Mouse (Mus musculus): ENCODE results near the gene Alox12.
A peak's percentile ranks its signal among the peaks of the same experiment; 100 is the strongest.

Gene Alox12

DNA sequence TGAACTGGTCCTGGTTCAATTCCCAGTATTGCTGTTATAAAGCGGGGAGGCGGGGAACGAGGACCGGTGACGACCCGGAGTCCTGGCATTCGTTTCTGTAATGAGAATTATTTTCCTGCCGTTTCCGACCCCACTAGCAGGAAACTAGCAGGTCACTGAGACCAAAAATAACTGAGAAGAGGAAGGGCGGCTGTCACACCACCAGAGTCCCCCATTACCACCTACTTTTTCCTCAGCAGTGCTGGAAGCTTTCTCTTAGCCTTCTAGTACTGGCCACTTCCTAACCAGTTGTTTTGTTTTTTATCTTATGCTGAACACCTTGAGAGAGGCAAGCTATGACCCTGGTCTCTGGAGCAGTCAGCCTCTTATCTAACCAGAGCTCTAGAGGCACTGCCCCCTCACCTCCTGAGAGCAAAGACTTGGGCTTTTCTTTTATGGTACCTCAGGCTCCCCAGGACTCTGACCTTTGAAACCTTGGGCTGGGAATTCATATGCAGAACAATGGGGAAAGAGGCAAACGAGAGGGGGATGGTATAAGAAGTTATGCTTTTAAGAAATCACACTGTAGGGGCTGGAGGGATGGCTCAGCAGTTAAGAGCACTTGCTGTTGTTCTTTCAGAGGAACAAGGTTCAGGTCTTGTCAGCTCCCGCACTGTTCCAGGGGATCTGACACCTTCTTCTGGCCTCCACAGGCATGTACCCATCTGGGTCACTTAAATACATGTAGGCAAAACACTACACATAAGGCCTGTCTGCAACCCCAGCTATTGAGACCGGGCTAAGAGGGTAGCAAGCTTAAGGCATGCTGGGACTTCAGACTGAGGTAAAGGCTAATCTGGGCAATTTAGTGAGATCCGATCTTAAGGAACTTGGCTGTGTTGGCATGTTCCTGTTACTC is 33.3 kb downstream of the Alox12 start:
- no peak for DNase-seq (ENCODE audit: extremely low read depth, insufficient read length, low spot score)

- DNase-seq (ENCODE audit: extremely low read depth, insufficient read length, low spot score), result no peak
Measured at GRCm38 (mm10) chr11:70220731-70221602, 34.2 kb downstream of the Alox12 start, which contains the start of gene Slc16a13. Gene Slc16a13 (minus strand): TSS chr11:70221064.

DNA sequence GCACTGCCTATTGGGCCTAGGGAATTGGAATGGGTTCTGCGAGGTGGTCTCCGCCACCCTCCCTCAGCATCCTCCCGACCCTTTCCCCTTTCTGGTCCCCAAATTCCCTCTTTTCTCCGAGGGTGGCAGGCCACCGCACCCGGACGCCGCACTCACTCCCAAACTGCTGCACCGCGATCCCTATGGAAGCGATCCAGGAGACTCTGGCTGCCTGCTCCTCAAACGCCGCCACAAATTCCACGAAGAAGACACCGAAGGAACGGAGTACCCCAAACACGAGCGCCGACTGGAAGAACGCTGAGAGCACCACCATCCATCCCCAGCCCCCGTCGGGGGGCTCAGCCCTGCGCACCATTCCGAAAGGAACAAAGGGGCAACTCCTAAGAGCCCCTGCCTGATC is 34.8 kb downstream of the Alox12 start:
- no peak for DNase-seq (ENCODE audit: extremely low read depth, insufficient read length, low spot score)

DNA sequence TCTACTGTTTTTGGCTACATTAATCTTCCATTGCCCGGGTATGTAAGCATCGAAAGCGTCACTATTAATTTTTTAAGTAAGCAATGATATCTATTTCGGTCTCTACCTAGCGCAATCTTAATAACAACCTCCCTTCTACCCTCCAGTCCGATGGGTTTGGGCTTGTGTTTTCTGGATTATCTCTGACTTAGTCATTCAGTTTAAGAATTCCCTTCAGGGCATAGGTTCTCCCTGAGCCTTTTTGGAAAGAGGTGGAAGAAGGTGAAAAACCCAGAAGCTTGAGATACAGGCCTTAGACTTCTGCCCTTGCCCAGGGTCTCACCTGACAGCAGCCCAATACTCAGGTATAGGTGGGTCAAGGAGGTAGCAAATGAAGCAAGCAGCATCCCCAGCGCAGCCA is 35.3 kb downstream of the Alox12 start:
- no peak for DNase-seq (ENCODE audit: extremely low read depth, insufficient read length, low spot score)

DNA sequence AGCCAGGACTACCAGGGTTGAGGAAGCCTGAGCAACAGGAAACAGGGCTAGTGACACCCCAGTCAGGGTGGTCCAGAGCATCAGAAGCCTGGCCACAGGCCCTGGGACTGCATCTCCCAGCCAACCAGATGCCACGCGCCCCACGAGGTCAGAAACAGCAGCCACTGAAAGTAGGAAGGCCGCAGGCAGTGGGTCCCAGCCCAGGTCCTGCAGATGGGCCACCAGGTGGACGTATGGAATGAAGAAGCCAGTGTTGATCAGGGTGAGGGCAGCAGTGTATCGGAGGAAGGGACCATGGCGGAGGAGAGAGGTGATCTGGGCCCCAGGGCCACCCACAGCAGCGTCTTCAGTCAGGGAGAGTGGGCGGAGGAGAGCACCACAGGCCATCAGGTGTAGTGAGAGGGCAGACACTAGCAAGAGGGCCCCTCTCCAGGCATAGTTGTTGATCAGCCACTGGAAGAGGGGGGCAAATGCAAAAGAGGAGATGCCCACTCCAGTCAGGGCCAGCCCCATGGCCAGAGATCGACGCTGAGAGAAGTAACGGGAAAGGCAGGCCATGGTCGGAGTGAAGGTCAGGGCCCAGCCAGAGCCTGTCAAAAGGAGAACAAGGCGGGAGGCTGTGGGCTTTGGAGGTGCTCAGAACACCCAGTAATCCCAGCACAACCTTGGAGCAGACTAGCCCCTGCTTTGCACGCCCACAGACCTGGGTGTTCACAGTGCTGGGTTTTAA is 36.2 kb downstream of the Alox12 start:
- DNase-seq (ENCODE audit: extremely low read depth, insufficient read length, low spot score), result no peak

DNA sequence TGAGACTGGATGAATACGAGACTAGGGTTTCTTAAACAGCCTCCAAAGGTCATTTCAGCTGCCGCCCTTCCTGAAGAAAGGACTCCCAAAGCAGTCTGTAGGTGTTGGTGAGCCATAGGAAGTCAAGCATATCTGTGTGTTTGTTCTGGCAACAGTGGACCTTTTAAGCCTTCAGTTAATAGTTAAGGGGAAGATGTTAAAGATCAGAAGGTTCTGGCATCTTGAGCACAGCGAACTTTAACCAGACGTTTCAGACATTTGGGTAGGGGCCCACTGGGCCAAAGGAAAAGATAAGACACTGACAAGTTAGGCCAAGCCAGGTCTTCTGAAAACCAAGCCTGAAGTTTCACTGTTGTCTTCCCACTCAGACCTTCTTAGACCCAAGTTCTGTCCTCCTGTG is 37.1 kb downstream of the Alox12 start:
- DNase-seq (ENCODE audit: extremely low read depth, insufficient read length, low spot score), result no peak

DNA sequence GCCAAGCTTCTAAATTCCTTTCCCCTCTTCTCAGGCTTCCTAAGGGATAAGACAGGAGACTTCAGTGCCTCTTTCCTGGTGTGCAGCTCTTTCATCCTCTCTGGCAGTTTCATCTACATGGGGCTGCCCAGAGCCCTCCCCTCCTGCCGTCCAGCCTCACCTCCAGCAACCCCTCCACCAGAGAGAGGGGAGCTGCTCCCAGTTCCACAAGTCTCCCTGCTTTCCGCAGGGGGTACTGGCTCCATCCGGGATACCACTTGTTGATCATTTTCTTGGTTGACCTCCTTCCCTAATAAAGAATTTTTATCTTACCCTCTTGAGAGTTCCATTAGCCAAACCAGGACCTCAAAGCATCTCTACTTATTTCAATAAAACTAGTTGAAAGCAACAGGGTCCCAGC is 39.0 kb downstream of the Alox12 start:
- no peak for DNase-seq (ENCODE audit: extremely low read depth, insufficient read length, low spot score)

- DNase-seq (ENCODE audit: extremely low read depth, insufficient read length, low spot score), result no peak
Measured at GRCm38 (mm10) chr11:70215301-70215700, 39.9 kb downstream of the Alox12 start.

DNA sequence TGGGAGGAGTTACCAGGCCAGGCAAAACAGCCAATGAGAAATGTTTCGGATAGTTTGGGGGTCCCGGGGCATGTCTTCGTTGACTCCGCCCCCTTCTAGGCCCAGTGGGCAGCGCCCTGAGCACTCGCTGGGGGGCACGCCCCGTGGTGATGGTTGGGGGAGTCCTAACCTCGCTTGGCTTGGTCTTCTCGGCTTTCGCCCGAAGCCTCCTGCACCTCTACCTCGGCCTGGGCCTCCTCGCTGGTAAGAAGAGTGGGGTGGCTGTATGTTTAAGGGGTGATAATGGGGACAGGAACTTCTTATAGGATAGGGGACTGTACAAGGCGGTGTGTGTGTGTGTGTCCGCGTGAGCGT is 40.3 kb downstream of the Alox12 start:
- no peak for DNase-seq (ENCODE audit: extremely low read depth, insufficient read length, low spot score)

DNA sequence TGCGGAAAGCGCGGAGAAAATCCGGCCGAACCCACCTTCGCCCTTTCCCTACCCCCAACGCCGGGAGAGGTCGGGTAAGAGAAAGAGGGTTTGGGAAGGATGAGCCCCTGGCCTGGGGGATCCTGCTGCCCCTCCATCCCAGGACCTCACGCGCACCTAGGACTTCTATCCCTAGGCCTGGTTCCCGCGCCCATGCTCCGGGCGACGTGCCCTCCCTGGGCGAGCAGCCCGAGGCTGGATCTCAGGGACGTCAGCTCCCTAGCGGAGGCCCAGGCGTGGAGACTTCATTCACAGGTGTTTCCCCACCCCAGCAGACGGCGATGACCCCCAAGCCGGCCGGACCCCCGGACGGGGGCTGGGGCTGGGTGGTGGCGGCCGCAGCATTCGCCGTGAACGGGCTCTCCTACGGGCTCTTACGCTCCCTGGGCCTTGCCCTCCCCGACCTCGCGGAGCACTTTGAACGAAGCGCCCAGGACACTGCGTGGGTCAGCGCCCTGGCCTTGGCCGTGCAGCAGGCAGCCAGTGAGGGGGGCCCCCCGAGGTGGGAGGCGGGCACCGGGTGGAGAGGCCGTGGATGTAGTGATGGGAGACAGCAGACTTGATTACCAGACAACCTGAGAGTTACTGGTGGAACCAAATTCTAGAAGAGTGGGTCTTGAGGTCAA is 40.8 kb downstream of the Alox12 start:
- DNase-seq (ENCODE audit: extremely low read depth, insufficient read length, low spot score), result no peak

DNA sequence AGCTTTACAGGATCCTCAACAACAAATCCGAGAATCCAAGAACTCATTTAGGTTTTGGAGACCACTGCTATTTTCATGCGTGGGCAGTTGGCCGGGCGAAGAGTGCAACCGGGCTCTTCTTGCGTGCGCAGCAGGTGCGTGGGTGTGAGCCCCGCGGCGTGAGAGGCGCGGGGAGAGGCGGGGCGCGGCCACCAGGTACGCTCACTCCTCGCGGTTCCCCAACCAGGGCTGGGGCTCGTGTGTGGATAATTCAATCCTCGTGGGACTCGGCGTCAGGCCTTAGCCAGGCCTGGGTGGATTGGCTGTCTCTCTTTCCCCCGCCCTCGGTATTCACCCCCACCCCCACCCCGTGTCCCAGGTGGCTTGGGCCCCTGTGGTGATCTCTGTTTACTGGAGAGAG is 41.4 kb downstream of the Alox12 start:
- no peak for DNase-seq (ENCODE audit: extremely low read depth, insufficient read length, low spot score)

GRCm38 (mm10) chr11:70212896-70213295 is 42.3 kb downstream of the Alox12 start:
- peak; percentile 65 for DNase-seq (ENCODE audit: extremely low read depth, insufficient read length, low spot score)

GRCm38 (mm10) chr11:70212423-70212822 is 42.7 kb downstream of the Alox12 start, which contains the start of gene Slc16a11:
Gene Slc16a11 (plus strand): TSS chr11:70212752.
- DNase-seq (ENCODE audit: extremely low read depth, insufficient read length, low spot score), result no peak

DNA sequence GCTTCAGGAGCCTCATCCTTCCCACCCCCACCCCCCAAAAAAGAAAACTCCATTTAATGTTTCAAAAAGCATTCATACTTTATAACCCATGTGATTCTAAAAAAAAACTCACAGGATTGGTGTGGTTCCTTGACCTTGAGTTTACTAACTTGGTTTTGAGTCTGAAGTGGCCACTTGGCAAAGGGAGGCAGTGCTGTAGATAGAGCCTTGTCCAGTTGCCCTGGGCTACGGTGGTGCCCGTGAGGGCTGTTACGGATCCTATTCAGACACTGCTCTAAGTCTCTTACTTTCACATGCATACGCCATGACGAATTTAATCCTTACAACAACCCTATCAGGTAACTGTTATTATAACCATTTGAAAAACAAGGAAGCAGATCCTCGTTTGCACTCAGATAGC is 43.2 kb downstream of the Alox12 start:
- DNase-seq (ENCODE audit: extremely low read depth, insufficient read length, low spot score), result no peak

GRCm38 (mm10) chr11:70210681-70211080 is 44.5 kb downstream of the Alox12 start:
- peak; percentile 67 for DNase-seq (ENCODE audit: extremely low read depth, insufficient read length, low spot score)

DNA sequence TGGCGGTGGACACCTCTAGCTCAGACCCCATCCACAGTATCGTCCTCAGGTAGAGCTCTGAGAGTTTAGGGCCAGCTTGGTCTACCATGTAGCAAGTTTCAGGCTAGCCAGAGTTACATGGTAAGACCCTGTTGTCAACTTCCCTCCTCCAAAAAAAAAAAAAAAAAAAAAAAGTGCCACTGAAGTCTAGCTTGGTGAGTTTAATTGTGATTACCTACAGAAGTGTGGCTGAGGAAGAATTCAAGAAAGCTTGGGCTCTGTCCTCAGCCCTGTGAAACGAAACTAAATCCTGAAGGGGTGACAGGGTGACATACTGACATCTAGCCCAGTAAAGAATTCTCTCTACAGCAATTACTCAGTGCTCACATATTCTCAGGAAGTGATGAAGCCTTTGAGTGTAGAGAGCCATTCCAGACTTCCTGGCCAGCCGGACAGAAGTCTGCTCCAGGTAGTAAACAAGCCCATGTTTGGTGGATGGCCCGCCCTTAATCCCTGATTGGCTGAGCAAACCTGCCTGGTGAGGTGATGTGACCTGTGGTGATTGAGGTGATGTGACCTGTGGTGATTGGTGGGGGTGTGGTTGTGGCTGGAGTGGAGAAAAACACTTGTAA is 46.3 kb downstream of the Alox12 start:
- no peak for DNase-seq (ENCODE audit: extremely low read depth, insufficient read length, low spot score)

GRCm38 (mm10) chr11:70207283-70207682 is 47.9 kb downstream of the Alox12 start:
- no peak for DNase-seq (ENCODE audit: extremely low read depth, insufficient read length, low spot score)

DNA sequence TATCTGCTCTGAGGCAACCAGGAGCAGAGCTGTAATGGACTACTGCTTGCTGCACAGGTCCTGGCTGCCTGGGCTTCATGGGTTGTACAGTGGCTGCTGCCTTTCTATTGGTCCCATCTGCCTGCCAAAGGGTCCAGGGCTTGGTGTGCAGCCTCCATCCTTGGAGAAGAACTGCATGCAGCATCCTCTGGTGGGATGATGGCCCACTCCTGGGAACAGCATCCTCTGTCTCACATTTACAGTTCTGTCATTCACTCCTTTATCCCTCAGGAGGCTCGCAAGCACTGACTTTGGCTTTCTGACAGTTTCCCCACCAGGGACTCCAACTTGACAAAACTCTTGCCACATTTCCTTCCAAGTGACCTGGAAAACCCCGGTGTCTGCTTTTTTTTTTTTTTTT is 48.4 kb downstream of the Alox12 start:
- DNase-seq (ENCODE audit: extremely low read depth, insufficient read length, low spot score), result no peak

- peak; percentile 57 for DNase-seq (ENCODE audit: extremely low read depth, insufficient read length, low spot score)
Measured at GRCm38 (mm10) chr11:70201691-70202090, 53.5 kb downstream of the Alox12 start.

DNA sequence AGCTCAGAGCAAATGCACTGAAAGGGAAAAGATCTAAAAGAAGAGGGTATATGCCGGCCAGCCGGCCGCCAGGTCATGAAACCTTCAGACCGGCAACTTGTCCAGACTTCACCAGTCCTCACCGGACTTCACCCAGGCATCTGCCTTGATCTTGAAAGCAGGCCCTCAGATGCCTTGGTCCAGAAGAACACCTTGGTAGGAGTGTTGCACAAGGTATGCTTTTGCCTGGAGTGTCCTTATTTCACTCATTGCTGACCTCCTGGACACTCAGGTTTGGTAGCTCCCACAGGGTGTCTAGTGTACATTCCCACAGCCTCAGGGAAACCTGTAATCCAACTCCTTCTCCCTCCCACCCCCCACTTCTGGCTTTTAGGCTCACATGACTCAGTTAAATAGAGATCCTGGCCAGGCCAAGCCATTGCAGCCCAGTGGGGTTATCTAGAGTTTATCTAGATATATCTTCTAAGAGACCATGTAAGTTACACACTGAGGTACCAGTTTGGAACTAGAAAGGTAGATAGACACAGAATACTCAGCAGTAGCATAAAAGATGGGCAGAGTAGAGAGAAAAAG is 55.0 kb downstream of the Alox12 start:
- no peak for DNase-seq (ENCODE audit: extremely low read depth, insufficient read length, low spot score)
